Mouse (Mus musculus): ENCODE data around the gene Clec2i. TPM values are rescaled to one million over a fixed set of nuclear protein-coding genes. Genes with fewer than 3 reads are reported as not detected.
"Not testable (repeated sequence)": the region's sequence is repeated elsewhere in the genome, so short reads cannot be mapped to it uniquely, and the experiment has no call there.

Clec2i gene
- total RNA-seq, 1 experiment from 2014 or later, result 160 TPM

DNA sequence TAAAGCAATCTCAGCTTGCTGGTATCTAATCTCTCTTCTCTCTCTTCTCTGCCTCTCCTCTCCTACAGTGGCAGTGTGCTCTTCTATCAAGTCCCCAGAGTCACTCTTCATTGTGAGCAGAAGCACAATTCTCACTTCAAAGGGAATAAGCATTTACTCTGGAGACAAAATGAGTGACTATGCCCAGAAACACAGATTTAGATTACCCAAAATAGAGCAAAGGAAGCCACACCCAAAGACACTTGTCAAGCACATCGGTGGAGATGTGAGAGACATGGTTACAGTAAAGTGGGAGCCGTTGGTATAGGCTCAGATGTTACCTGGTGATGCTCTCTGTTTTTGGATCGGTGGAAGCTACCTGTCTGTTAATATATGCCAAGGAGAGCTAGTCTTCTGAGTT is 34.6 kb upstream of the Clec2i start:
- no peak for ATAC-seq (replicated peaks; ENCODE audit: insufficient number of reproducible peaks, low FRiP score, low TSS enrichment, poor library complexity, severe bottlenecking)

GRCm38 (mm10) chr6:128854024-128854820 is 33.2 kb upstream of the Clec2i start:
- ATAC-seq (replicated peaks; ENCODE audit: insufficient number of reproducible peaks, low FRiP score, low TSS enrichment, poor library complexity, severe bottlenecking), result peak; percentile 32; the same call in 1 of the 2 replicates

DNA sequence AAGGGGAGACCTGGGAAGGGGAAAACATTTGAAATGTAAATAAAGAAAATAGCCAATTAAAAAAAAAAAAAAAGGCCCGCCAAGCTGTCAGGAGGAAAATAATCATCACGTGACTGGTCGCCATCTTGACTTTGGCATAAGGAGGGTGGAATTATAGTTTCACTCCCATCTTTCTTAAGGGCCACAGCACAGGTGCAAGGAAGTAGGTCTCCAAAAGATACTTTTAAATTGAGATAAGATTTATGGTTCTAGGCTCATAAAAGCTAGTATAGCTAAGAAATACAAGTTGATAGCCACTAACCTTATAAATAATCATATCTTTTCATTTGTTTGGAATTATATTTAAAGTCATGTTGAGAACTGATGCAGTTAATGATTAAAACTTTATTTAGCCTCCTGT is 32.5 kb upstream of the Clec2i start:
- ATAC-seq (replicated peaks; ENCODE audit: insufficient number of reproducible peaks, low FRiP score, low TSS enrichment, poor library complexity, severe bottlenecking), result no peak

DNA sequence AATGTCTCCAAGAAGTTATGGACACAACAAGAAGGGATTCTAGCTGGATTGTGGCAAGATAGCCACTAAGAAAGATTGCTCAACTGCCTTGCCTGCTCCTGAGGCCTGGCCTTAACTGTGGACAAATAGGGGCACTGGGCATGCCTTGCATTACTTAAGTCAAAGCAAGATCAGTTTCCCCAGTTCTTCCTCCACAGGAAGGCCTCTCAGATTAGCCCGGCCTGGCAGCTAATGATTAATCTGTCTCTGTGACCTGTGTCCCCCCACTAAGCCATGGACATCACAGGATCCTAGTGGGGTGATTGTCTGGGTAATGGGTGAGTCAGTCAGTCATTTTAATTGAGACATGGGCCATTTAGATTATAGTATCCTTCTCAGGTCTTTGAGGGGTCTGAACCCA is 31.9 kb upstream of the Clec2i start:
- ATAC-seq (replicated peaks; ENCODE audit: insufficient number of reproducible peaks, low FRiP score, low TSS enrichment, poor library complexity, severe bottlenecking), result no peak

DNA sequence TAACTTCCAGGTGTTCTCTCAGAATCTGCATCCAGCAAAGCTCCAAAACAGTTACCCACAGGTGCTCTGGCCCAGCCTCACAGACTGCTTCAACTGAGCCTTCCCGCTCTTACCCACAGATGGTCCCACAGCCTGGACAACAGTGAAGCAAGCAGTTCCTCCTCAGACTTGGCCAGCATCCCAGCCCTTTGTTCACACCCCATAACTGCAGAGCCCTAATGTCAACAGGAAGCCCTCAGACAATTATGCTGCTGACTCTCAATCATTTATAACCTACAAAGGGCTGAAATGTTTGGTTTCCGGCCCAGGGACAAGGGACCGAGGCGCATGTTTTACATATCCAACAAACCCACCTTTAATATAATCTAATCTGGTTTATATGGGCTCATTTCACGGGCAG is 31.1 kb upstream of the Clec2i start:
- peak; percentile 91 for ATAC-seq (replicated peaks; ENCODE audit: insufficient number of reproducible peaks, low FRiP score, low TSS enrichment, poor library complexity, severe bottlenecking)

DNA sequence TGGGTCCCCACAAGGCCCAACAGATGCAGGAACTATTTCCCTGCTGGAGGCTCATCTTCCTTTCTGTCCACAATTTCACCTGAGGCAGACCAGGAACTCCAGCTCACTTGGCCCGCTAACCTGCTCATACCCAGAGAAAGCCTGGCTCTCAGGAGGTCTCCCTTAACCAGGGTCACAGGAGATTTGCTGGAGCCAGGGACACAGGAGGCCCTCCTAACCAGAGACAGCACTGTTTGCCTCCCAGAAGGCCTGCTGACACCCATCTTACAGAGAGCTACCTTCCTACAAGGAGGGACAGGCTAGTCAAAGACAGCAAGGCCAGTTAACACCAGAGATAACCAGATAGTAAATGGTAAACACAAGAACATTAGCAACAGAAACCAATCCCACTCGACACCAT is 29.4 kb upstream of the Clec2i start:
- ATAC-seq (replicated peaks; ENCODE audit: insufficient number of reproducible peaks, low FRiP score, low TSS enrichment, poor library complexity, severe bottlenecking), result no peak

DNA sequence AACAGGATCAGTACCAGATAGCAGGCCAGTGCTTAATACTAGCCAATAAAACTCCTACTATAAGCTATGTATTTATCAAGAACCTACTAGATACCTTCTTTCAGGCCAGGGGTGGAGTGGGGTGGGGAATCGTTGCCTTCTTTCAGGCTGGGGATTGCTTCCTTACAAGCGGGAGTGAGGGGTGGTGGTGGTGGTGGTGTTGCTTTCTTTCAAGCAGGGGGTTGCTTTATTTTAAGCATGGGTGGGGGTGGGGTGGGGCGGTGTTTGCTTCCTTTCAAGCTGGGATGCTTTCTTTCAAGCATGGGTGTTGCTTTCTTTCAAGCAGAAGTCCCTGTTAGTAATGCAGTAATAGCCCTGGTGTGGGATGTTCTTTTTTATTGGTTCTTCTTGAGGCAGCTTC is 18.5 kb upstream of the Clec2i start:
- ATAC-seq (replicated peaks; ENCODE audit: insufficient number of reproducible peaks, low FRiP score, low TSS enrichment, poor library complexity, severe bottlenecking), result no peak

DNA sequence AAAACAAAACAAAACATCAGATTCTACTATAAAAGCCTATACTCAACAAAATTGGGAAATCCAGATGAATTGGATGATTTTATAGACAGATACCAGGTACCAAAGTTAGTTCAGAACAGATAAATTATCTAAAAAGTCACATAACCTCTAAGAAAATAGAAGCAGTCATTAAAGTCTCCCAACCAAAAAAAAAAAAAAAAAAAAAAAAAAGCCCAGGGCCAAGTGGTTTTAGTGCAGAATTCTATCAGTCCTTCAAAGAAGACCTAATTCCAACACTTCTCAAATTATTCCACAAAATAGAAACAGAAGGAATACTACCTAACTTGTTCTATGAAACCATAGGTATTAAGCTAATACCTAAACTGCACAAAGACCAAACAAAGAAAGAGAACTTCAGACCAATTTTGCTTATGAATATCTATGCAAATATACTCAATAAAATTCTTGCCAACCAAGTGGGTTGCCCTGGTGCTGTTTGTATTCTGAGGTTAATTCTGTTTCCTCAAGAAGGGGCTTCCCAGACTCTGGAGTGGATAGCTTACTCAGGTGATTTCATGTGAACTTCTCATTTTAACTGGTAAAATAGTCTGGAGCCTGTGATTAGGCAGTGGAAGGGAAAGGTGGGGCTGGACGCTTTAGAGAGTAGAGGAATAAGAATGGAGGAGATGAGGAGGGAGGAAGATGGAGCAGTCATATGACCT is 15.3 kb upstream of the Clec2i start:
- ATAC-seq (replicated peaks; ENCODE audit: insufficient number of reproducible peaks, low FRiP score, low TSS enrichment, poor library complexity, severe bottlenecking), result no peak

- peak; percentile 89 for ATAC-seq (replicated peaks; ENCODE audit: insufficient number of reproducible peaks, low FRiP score, low TSS enrichment, poor library complexity, severe bottlenecking)
Measured at GRCm38 (mm10) chr6:128888834-128889233, 1.4 kb downstream of the Clec2i start.

DNA sequence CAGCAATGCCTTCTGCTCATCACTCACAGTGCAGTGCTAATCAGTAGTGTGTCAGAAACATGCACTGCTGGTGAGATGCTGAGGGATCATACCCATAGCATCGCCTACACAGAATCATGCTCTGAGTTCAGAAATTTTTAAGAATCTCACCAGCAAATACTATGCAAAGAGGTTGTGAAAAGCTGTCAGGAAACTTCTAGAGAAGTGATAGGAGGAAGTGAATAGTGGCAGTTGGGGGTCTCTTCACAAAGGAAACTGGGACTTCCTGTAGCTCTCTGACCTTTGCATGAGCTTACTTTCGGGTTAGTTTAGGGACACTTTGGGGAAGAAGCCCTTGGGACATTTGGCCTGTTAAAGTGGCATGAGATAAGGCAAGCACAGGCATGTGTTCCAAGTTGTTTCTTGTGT is 3.6 kb downstream of the Clec2i start, which contains the start of gene BC035044:
Gene BC035044, minus strand, starts transcription at position 179 of the 408 bp plus-strand sequence.
- ATAC-seq (replicated peaks; ENCODE audit: insufficient number of reproducible peaks, low FRiP score, low TSS enrichment, poor library complexity, severe bottlenecking), result 0 out of 2 replicates have a peak, but pooled peaks have one; percentile 40

- ATAC-seq (replicated peaks; ENCODE audit: insufficient number of reproducible peaks, low FRiP score, low TSS enrichment, poor library complexity, severe bottlenecking), result no peak
Measured at GRCm38 (mm10) chr6:128895404-128896001, 8.1 kb downstream of the Clec2i start.

GRCm38 (mm10) chr6:128900044-128900443 is 12.7 kb downstream of the Clec2i start:
- ATAC-seq (replicated peaks; ENCODE audit: insufficient number of reproducible peaks, low FRiP score, low TSS enrichment, poor library complexity, severe bottlenecking), result no peak

GRCm38 (mm10) chr6:128900796-128901552 is 13.6 kb downstream of the Clec2i start:
- ATAC-seq (replicated peaks; ENCODE audit: insufficient number of reproducible peaks, low FRiP score, low TSS enrichment, poor library complexity, severe bottlenecking), result peak; percentile 53; the same call in 1 of the 2 replicates

DNA sequence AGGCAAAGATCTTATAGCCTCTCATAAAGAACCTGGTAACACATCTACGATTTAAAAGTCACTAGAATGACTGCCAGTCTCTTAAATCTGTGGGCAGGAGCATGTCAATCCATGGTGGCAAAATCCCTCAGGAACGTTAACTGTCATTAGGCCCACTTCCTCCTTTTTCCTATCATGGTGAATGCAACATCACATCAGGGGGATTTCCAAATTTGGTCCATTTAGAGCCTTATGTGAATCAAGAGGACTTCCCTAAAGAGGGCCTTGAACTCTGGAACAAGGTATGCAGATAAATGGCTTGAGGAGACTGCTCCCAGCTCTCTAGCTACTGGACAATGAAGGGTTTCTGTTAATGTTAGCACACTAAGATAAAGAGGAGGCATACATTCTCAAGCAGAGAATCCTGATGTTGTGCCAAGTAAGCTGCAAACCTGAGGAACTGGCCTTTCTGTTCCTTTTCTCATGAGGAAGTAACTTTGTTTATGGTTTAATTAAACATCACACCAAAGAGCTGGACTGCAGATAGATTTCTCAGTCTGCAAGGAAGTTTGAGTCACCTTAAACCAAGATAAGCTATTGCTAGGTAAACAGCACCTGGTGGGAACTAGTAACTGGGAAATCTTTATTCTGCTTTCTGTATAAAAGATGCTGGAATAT is 26.3 kb downstream of the Clec2i start:
- ATAC-seq (replicated peaks; ENCODE audit: insufficient number of reproducible peaks, low FRiP score, low TSS enrichment, poor library complexity, severe bottlenecking), result peak; percentile 73

DNA sequence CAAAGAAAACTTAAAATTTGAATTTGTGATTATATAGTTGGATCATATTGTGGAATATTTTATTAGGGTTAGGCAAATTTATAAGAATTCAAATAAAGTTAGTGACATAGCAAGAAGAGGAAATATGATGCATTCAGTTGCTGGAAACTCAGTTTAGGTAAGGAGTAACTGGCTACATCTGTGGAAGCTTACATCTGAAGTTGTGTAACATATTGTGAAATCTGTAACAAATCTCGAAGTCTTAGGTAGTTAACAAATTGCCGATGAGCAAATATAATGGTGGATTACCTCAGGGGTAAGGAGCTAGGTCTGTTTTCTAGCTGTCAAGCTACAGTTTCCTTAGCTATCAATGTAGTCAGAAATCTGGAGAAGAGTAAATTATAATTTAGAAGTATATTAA is 29.9 kb downstream of the Clec2i start:
- ATAC-seq (replicated peaks; ENCODE audit: insufficient number of reproducible peaks, low FRiP score, low TSS enrichment, poor library complexity, severe bottlenecking), result no peak

GRCm38 (mm10) chr6:128933050-128933449 is 45.7 kb downstream of the Clec2i start:
- no peak for ATAC-seq (replicated peaks; ENCODE audit: insufficient number of reproducible peaks, low FRiP score, low TSS enrichment, poor library complexity, severe bottlenecking)

- not testable (repeated sequence) for ATAC-seq (replicated peaks; ENCODE audit: insufficient number of reproducible peaks, low FRiP score, low TSS enrichment, poor library complexity, severe bottlenecking)
Measured at GRCm38 (mm10) chr6:128934081-128934480, 46.7 kb downstream of the Clec2i start, which contains the start of gene Clec2g. Gene Clec2g (plus strand): TSS chr6:128934381.

DNA sequence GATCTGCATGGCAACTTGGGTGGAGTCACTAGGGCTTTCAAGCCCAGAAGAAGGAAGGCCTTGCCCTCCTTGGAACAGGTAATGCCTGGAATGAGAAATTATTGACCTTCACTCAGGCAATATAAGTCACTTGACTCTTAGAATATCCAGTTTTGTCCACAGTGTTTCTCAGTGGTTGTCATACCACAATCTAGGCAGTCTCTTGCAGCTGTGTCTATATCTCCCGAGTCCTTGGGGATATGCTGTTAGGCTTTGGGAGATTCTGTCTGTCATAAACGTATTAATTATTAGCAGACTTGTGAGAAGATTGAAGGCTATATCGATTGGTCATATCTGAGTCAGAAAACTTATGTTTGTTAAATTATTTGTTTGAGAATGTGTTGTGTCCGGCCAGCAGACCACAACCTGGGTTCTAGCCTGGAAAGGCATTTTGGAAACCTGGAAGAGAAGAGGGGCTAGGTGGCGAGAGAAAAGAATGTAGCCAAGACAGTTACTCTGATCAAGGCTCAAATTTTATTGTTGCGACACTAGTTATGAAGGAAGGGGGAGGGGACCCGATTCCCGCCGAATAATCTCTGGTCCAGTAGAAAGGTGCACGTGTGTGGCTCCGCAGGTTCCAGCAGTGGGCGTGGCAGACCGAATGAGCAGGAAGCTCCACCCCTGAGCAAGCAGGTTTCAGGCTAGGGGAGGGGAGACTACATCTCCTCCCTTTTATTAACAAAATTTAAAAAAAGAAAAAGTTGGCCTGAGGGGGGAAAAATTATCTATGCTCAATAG is 48.7 kb downstream of the Clec2i start:
- ATAC-seq (replicated peaks; ENCODE audit: insufficient number of reproducible peaks, low FRiP score, low TSS enrichment, poor library complexity, severe bottlenecking), result not testable (repeated sequence)
